Mouse (Mus musculus) neutrophil, adult 83 days (primary cell): ENCODE results near the gene Fgfr1op. TPM values are rescaled to one million over a fixed set of nuclear protein-coding genes. Genes with fewer than 3 reads are reported as not detected.

Experiments used
- total RNA-seq, 2 experiments: library from RNA; stranded (reverse); gene quantifications; one replicate each; pipeline ENCODE4 v1.2.4; 2023

Fgfr1op gene
- 10 to 100 TPM; 17.4 to 19.2 TPM for total RNA-seq

GRCm38 (mm10) chr17:8164701-8165607 is at the start of gene Fgfr1op:
TSS of gene Fgfr1op (plus strand) at chr17:8165501.

GRCm38 (mm10) chr17:8147439-8148316 is 17.6 kb upstream of the Fgfr1op start, which contains the start of the genes Gm49673 and Rnaset2a:
TSS of gene Gm49673 (minus strand) at chr17:8147788.
TSS of gene Rnaset2a (minus strand) at chr17:8148097.

GRCm38 (mm10) chr17:8235743-8236142 is 70.4 kb downstream of the Fgfr1op start, which contains the start of gene Ccr6:
TSS of gene Ccr6 (plus strand) at chr17:8236043.

Other genes with a start within 250 kb of the Fgfr1op start
- 10 to 100 TPM; 61.9 to 85.9 TPM for gene Tagap, start 239.5 kb upstream of the Fgfr1op start, total RNA-seq
- gene Rsph3a, start 219.9 kb upstream of the Fgfr1op start, total RNA-seq = 10 to 100 TPM; 23.0 to 26.2 TPM
- under 1 TPM; 0.26 to 0.53 TPM for gene Gm49673, start 17.7 kb upstream of the Fgfr1op start, total RNA-seq
- gene Rnaset2a, start 17.4 kb upstream of the Fgfr1op start, total RNA-seq = 10 to 100 TPM; 27.9 to 32.0 TPM
- gene Ccr6, start 70.5 kb downstream of the Fgfr1op start, total RNA-seq = not detected
- gene Mpc1, start 117.4 kb downstream of the Fgfr1op start, total RNA-seq = 10 to 100 TPM; 50.3 to 60.8 TPM
- 10 to 100 TPM; 69.9 to 91.5 TPM for gene Sft2d1, start 145.6 kb downstream of the Fgfr1op start, total RNA-seq
- gene Prr18, start 172.0 kb downstream of the Fgfr1op start, total RNA-seq = under 1 TPM; 0.37 to 0.40 TPM
- not detected for gene T2, start 190.5 kb downstream of the Fgfr1op start, total RNA-seq